Mouse (Mus musculus) bone marrow, adult 2 months (tissue): Measurements from ENCODE around the gene Rasl12.

Experiments used
- CTCF ChIP-seq: fragments of 200-500 bp; IDR thresholded peaks from 2 replicates; pipeline ENCODE4 v1.5.1; 2011; ENCODE audit warnings: low read length, control low read depth; ENCODE audit not compliant: control insufficient read depth, insufficient read depth
- POLR2A ChIP-seq: fragments of 200-500 bp; IDR thresholded peaks from 2 replicates; pipeline ENCODE4 v1.6.1; 2011; ENCODE audit warnings: low read depth, mild to moderate bottlenecking, control low read depth, low read length, borderline replicate concordance; ENCODE audit not compliant: control insufficient read depth

GRCm38 (mm10) chr9:65424393-65424792 is 26.1 kb downstream of the Rasl12 start:
- TF ChIP-seq CTCF: no peak
- TF ChIP-seq POLR2A: no peak
